Mouse (Mus musculus): ENCODE measurements at regions not wholly inside any gene's neighbourhood (a gene's known extent, or its start where the extent isn't known, plus 50 kb on each side); places are given as distances from the start of the nearest gene placed in this dataset.

DNA sequence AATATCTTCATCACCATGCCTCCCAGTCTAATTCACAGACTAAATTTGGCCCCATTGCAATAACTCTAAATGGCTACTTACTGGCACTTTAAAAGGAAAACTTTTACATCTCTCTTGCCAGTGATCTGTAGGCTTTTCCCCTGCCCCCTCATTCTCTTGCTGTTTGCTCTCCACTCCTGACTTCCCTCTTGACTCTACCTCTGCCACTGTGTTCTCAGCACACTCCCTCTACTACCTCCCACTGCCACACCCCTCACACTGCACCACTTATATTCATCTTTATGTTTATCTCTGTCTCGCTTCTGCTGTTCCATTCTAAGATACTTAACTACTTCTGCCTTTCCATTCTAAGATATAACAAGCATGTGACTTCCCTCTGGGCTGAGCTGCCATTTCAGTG is 141.4 kb upstream of the Rnf32 start:
- no peaks in the 10 kb centered on the region for H3K4me1 ChIP-seq (ENCODE audit: control insufficient read depth, insufficient read depth, low read length)
- H3K36me3 ChIP-seq (ENCODE audit: control insufficient read depth, insufficient read depth, low read length) = no peaks in the 10 kb centered on the region
- no peak overlapping the region for H3K27ac ChIP-seq (ENCODE audit: low read depth, low read length)
- no peak overlapping the region for H3K4me3 ChIP-seq (ENCODE audit: low read length)
- no peaks in the 10 kb centered on the region for H3K9me3 ChIP-seq (ENCODE audit: control insufficient read depth, low read length)
- WGBS = 79% methylated on average over 1 of the region's 1 CpGs
- H3K4me2 ChIP-seq (replicated peaks; ENCODE audit: low read depth, low read length) = no peak overlapping the region
- no peaks in the 10 kb centered on the region for H3K27me3 ChIP-seq (ENCODE audit: control insufficient read depth, insufficient read depth, low read length)
- H3K9ac ChIP-seq (ENCODE audit: low read depth, low read length) = no peak overlapping the region
- no peak for ATAC-seq (ENCODE audit: low FRiP score, low TSS enrichment)

DNA sequence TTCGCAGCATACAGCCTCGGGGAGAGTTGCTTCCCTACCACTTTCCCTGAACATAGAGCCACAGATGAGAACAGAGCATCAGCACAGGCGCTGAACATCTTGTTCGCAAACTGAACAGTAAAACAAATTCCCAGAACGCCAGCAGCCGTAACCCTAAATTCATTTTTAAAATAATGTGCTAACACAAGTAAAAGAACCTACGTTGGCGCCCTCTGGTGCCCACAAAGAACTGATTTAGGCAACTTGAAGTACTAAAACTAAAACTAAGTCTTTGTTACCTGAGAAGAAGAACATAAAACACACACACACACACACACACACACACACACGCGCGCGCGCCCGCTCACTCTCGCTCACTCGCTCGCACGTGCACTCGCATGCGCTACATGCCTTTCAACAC is 159.2 kb upstream of the Rnf32 start:
- H3K4me2 ChIP-seq (replicated peaks; ENCODE audit: low read depth, low read length) = no peak overlapping the region
- no peaks in the 10 kb centered on the region for H3K4me1 ChIP-seq (ENCODE audit: control insufficient read depth, insufficient read depth, low read length)

DNA sequence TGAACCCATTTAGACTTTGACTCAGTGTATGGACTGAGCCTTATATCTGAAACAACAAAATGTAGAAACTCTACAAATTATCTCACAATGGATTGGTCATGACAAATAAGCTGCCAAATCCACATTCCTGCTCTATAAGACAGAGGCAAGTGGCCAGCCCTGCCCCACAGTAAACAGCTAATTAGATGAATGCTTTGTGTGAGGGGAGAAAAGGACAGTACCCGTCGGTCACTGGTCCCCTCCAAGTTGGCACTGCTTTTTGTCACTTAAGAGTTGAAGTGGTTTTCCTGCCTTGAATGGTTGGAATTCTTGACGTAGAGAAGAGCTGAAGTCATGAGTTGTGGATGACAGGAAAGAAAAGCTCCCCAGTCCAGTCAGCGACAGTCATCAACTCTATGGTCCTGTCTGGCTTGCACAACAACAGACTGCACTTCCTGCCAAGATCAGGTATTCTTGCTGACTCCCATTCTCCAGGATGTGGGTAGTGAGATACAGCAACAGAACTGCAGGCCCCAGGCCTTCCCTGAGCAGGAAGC is 162.3 kb upstream of the Rnf32 start:
- no peaks in the 10 kb centered on the region for H3K4me1 ChIP-seq (ENCODE audit: control insufficient read depth, insufficient read depth, low read length)
- 78% methylated on average over 4 of the region's 4 CpGs for WGBS
- H3K36me3 ChIP-seq (ENCODE audit: control insufficient read depth, insufficient read depth, low read length) = no peaks in the 10 kb centered on the region
- no peak overlapping the region for H3K4me3 ChIP-seq (ENCODE audit: low read length)
- H3K9ac ChIP-seq (ENCODE audit: low read depth, low read length) = no peak overlapping the region
- ATAC-seq (ENCODE audit: low FRiP score, low TSS enrichment) = no peak
- no peaks in the 10 kb centered on the region for H3K27me3 ChIP-seq (ENCODE audit: control insufficient read depth, insufficient read depth, low read length)
- H3K9me3 ChIP-seq (ENCODE audit: control insufficient read depth, low read length) = no peaks in the 10 kb centered on the region
- H3K4me2 ChIP-seq (replicated peaks; ENCODE audit: low read depth, low read length) = no peak overlapping the region
- H3K27ac ChIP-seq (ENCODE audit: low read depth, low read length) = no peak overlapping the region

More for the DNA sequence above, 159.2 kb upstream of the Rnf32 start:
- WGBS = 65% methylated on average over 20 of the region's 20 CpGs
- no peak overlapping the region for H3K4me3 ChIP-seq (ENCODE audit: low read length)
- H3K36me3 ChIP-seq (ENCODE audit: control insufficient read depth, insufficient read depth, low read length) = no peaks in the 10 kb centered on the region
- H3K27me3 ChIP-seq (ENCODE audit: control insufficient read depth, insufficient read depth, low read length) = no peaks in the 10 kb centered on the region
- H3K9me3 ChIP-seq (ENCODE audit: control insufficient read depth, low read length) = no peaks in the 10 kb centered on the region
- ATAC-seq (ENCODE audit: low FRiP score, low TSS enrichment) = no peak
- H3K27ac ChIP-seq (ENCODE audit: low read depth, low read length) = no peak overlapping the region
- H3K9ac ChIP-seq (ENCODE audit: low read depth, low read length) = no peak overlapping the region

DNA sequence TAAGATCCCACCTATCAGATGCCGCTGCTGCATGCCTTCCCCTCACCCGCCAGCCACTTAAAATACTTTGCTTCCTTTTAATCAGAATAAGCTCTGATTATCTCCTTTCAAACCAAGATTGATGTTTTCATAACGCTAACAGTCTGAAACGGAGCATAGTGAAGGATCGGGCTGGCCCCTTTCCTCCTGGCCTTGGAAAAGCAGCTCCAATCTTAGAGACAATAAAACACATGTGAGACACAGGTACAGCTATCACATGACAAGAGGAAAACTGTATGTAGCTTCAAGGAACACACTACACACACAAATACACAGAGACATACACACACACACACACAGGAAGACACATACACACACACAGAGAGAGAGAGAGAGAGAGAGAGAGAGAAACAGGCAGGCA is 165.3 kb upstream of the Rnf32 start:
- Histone ChIP-seq H3K4me1 (ENCODE audit: control insufficient read depth, insufficient read depth, low read length) (no peaks in the 10 kb centered on the region), H3K27me3 (ENCODE audit: control insufficient read depth, insufficient read depth, low read length) (no peaks in the 10 kb centered on the region), H3K4me3 (ENCODE audit: low read length) (no peak overlapping the region), H3K9ac (ENCODE audit: low read depth, low read length) (no peak overlapping the region), H3K27ac (ENCODE audit: low read depth, low read length) (no peak overlapping the region), H3K36me3 (ENCODE audit: control insufficient read depth, insufficient read depth, low read length) (no peaks in the 10 kb centered on the region), H3K9me3 (ENCODE audit: control insufficient read depth, low read length) (no peaks in the 10 kb centered on the region), H3K4me2 (replicated peaks; ENCODE audit: low read depth, low read length) (no peak overlapping the region)
- WGBS = 48% methylated on average over 5 of the region's 5 CpGs
- no peak for ATAC-seq (ENCODE audit: low FRiP score, low TSS enrichment)

DNA sequence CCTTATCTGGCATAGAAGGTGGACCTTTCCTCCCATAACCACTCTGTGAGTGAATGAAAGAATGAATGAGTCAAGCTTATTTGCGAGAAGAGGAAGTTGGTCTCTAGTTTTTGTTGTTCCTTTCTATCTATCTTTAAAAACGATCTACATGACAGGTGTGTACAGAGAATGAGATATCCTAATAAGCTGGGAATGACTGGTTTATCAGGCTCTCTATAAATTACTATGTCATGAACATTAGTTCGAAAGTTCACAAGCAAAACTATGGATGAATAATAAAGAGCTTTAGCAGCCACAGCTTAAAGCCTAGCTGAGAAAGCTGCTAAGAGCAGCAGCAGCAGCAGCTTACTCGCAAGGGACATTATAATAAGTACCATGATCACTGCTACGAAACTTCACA is 165.8 kb upstream of the Rnf32 start:
- no peaks in the 10 kb centered on the region for H3K9me3 ChIP-seq (ENCODE audit: control insufficient read depth, low read length)
- H3K36me3 ChIP-seq (ENCODE audit: control insufficient read depth, insufficient read depth, low read length) = no peaks in the 10 kb centered on the region
- no peaks in the 10 kb centered on the region for H3K27me3 ChIP-seq (ENCODE audit: control insufficient read depth, insufficient read depth, low read length)
- ATAC-seq (ENCODE audit: low FRiP score, low TSS enrichment) = no peak
- no peak overlapping the region for H3K4me2 ChIP-seq (replicated peaks; ENCODE audit: low read depth, low read length)
- H3K9ac ChIP-seq (ENCODE audit: low read depth, low read length) = no peak overlapping the region
- H3K4me3 ChIP-seq (ENCODE audit: low read length) = no peak overlapping the region
- H3K4me1 ChIP-seq (ENCODE audit: control insufficient read depth, insufficient read depth, low read length) = no peaks in the 10 kb centered on the region
- no peak overlapping the region for H3K27ac ChIP-seq (ENCODE audit: low read depth, low read length)
- 60% methylated on average over 5 of the region's 5 CpGs for WGBS

DNA sequence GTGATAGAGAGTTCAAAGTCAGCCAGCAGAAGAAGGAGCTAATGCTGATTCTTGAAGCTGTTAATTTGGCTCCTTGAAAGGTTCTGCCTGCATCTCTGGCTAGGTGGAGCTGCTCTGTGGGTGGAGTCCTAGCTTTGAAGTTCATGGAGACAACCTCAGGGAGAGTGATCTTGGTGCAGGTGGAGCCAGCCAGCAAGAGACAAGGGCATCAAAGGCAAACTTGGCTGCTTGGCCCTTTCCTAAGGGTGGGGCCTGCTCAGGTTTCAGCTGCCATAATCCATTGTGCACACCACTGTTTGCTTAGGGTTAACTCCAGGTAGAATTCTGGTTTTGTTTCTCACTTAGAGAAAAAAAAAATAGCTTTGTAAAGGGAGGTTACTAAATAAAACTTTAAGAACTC is 170.7 kb upstream of the Rnf32 start:
- H3K27me3 ChIP-seq (ENCODE audit: control insufficient read depth, insufficient read depth, low read length) = no peaks in the 10 kb centered on the region
- no peaks in the 10 kb centered on the region for H3K9me3 ChIP-seq (ENCODE audit: control insufficient read depth, low read length)
- no peak overlapping the region for H3K27ac ChIP-seq (ENCODE audit: low read depth, low read length)
- no peaks in the 10 kb centered on the region for H3K4me1 ChIP-seq (ENCODE audit: control insufficient read depth, insufficient read depth, low read length)
- no peak for ATAC-seq (ENCODE audit: low FRiP score, low TSS enrichment)
- H3K9ac ChIP-seq (ENCODE audit: low read depth, low read length) = no peak overlapping the region
- no peak overlapping the region for H3K4me3 ChIP-seq (ENCODE audit: low read length)
- no peaks in the 10 kb centered on the region for H3K36me3 ChIP-seq (ENCODE audit: control insufficient read depth, insufficient read depth, low read length)
- H3K4me2 ChIP-seq (replicated peaks; ENCODE audit: low read depth, low read length) = no peak overlapping the region

DNA sequence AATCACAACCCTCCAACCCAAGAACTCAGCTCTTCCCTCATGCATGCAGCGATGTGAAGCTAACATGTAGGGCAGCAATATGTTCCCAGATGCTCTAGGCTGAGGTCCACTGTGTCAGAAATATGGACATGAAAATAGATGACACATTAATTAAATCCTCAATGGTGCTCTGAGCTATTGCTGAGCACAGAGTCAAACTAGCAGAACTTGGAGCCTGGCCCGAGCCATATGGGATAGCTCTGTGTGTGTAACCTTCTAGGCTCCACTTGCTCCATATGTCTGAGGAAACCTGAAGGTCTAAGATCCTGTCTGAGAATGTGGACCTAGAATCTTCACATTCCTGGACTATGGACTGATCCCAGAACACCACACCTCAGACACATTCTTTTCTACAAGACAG is 203.0 kb upstream of the Rnf32 start:
- no peaks in the 10 kb centered on the region for H3K9me3 ChIP-seq (ENCODE audit: control insufficient read depth, low read length)
- no peaks in the 10 kb centered on the region for H3K4me1 ChIP-seq (ENCODE audit: control insufficient read depth, insufficient read depth, low read length)
- no peak overlapping the region for H3K4me2 ChIP-seq (replicated peaks; ENCODE audit: low read depth, low read length)
- no peaks in the 10 kb centered on the region for H3K36me3 ChIP-seq (ENCODE audit: control insufficient read depth, insufficient read depth, low read length)
- no peak overlapping the region for H3K27ac ChIP-seq (ENCODE audit: low read depth, low read length)
- no peak overlapping the region for H3K9ac ChIP-seq (ENCODE audit: low read depth, low read length)
- no peak overlapping the region for H3K4me3 ChIP-seq (ENCODE audit: low read length)
- WGBS = 90% methylated on average over 2 of the region's 2 CpGs
- H3K27me3 ChIP-seq (ENCODE audit: control insufficient read depth, insufficient read depth, low read length) = no peaks in the 10 kb centered on the region
- ATAC-seq (ENCODE audit: low FRiP score, low TSS enrichment) = no peak

DNA sequence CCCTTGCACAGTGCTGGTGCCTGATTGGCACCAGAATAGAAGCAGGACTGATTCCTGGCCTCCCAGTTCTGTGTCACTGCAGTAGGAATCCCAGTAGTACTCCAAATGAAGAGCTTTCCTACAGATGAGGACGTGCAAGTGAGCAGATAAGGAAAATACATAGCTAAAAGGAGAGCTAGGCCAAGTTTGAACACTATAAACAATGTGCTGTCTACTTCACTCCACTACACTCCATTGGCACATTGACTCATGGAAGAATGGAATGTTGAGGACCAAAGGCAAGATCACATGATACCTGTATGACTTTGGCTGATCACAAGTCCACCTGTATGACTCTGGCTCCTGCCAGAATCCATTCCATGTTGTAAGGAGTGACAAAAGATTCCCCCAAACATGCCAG is 215.9 kb upstream of the Rnf32 start:
- no peak for ATAC-seq (ENCODE audit: low FRiP score, low TSS enrichment)
- WGBS = 78% methylated on average over 1 of the region's 1 CpGs
- no peaks in the 10 kb centered on the region for H3K36me3 ChIP-seq (ENCODE audit: control insufficient read depth, insufficient read depth, low read length)
- H3K27ac ChIP-seq (ENCODE audit: low read depth, low read length) = no peak overlapping the region
- H3K9me3 ChIP-seq (ENCODE audit: control insufficient read depth, low read length) = no peaks in the 10 kb centered on the region
- no peaks in the 10 kb centered on the region for H3K27me3 ChIP-seq (ENCODE audit: control insufficient read depth, insufficient read depth, low read length)
- H3K4me3 ChIP-seq (ENCODE audit: low read length) = no peak overlapping the region
- H3K4me1 ChIP-seq (ENCODE audit: control insufficient read depth, insufficient read depth, low read length) = no peaks in the 10 kb centered on the region
- H3K4me2 ChIP-seq (replicated peaks; ENCODE audit: low read depth, low read length) = no peak overlapping the region
- no peak overlapping the region for H3K9ac ChIP-seq (ENCODE audit: low read depth, low read length)

DNA sequence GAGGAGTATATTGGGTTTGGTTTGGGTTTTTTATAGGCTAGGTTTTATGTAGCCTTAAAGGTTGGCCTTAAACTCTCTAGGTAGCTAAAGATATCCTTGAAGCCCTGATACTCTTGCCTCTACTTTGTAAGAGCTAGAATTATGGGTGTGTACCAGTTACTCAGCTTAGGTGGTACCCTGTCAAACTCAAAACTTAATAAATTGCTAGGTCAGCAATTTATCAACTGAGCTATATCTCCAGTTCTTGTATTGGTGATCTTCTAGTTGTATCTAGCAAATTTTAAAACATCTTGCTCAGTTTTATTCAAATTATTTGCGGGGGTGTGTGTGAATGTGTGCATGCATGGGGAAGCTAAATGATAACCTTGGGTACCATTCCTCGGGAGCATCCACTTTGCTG is 225.4 kb upstream of the Rnf32 start:
- no peaks in the 10 kb centered on the region for H3K27me3 ChIP-seq (ENCODE audit: control insufficient read depth, insufficient read depth, low read length)
- no peak overlapping the region for H3K27ac ChIP-seq (ENCODE audit: low read depth, low read length)
- H3K4me3 ChIP-seq (ENCODE audit: low read length) = no peak overlapping the region
- no peak overlapping the region for H3K9ac ChIP-seq (ENCODE audit: low read depth, low read length)
- no peaks in the 10 kb centered on the region for H3K36me3 ChIP-seq (ENCODE audit: control insufficient read depth, insufficient read depth, low read length)
- ATAC-seq (ENCODE audit: low FRiP score, low TSS enrichment) = no peak
- no peaks in the 10 kb centered on the region for H3K9me3 ChIP-seq (ENCODE audit: control insufficient read depth, low read length)
- no peaks in the 10 kb centered on the region for H3K4me1 ChIP-seq (ENCODE audit: control insufficient read depth, insufficient read depth, low read length)
- H3K4me2 ChIP-seq (replicated peaks; ENCODE audit: low read depth, low read length) = no peak overlapping the region
- WGBS = 88% methylated on average over 2 of the region's 2 CpGs

DNA sequence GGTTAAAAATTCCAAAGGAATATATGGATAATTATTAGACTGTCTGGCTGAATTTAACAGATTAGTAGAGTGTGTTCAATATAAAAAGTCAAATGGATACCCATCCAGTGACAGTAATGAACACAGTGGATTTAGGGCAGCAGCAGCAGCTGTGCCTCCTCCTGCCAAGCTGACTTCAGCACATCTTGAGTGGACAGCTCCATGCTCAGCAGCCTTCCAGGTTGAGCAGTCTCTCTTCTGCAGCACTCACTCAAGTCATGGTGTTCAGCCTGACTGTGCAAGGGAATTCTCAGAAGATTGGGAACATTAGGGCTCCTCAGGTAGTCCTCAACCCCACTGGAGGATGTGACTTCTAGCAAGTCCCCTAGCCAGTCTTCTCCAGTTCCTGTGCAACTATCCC is 240.8 kb upstream of the Rnf32 start:
- no peaks in the 10 kb centered on the region for H3K4me1 ChIP-seq (ENCODE audit: control insufficient read depth, insufficient read depth, low read length)
- no peaks in the 10 kb centered on the region for H3K36me3 ChIP-seq (ENCODE audit: control insufficient read depth, insufficient read depth, low read length)
- H3K4me3 ChIP-seq (ENCODE audit: low read length) = no peak overlapping the region
- H3K27ac ChIP-seq (ENCODE audit: low read depth, low read length) = no peak overlapping the region
- no peak overlapping the region for H3K4me2 ChIP-seq (replicated peaks; ENCODE audit: low read depth, low read length)
- 0 out of 2 replicates have a peak, but pooled peaks cover 3% of the 10 kb centered on the region for H3K9me3 ChIP-seq (ENCODE audit: control insufficient read depth, low read length)
- H3K27me3 ChIP-seq (ENCODE audit: control insufficient read depth, insufficient read depth, low read length) = no peaks in the 10 kb centered on the region
- ATAC-seq (ENCODE audit: low FRiP score, low TSS enrichment) = no peak; the same call in 1 of the 2 replicates
- H3K9ac ChIP-seq (ENCODE audit: low read depth, low read length) = no peak overlapping the region
